Mouse (Mus musculus) lung, postnatal 0 days (tissue): ENCODE data around the gene Zfp672.

Source experiments
- CTCF ChIP-seq: IDR thresholded peaks from 2 replicates; pipeline ENCODE4 v1.5.1; 2016; ENCODE audit warnings: antibody characterized with exemption, mild to moderate bottlenecking
- EP300 ChIP-seq: IDR thresholded peaks from 2 replicates; pipeline ENCODE4 v1.6.1; 2016; ENCODE audit warnings: antibody characterized with exemption, mild to moderate bottlenecking, control low read depth

DNA sequence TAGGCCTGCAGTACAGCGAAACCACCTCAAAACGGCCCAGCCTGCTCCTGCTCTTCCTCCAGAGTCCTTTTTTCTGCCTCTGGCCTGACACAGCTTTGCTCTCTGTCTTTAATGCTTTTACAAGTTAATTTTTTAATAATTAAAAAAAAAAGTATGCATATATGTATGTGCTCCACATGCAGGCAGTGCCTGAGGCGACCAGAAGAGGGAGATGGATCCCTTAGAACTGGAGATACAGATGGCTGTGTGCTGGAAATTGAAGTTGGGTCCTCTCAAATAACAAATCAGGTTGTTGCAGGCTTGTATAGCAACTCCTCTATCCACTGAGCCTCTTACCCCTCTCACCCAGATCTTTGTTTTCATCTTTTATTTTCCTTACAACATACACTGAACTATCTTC, 3.4 kb downstream of the Zfp672 start:
- TF ChIP-seq CTCF (peak; percentile 31; the same call in 1 of the 2 replicates), EP300 (no peak)
